Mouse (Mus musculus): ENCODE measurements around the gene Kng2. TPM values are rescaled to one million over a fixed set of nuclear protein-coding genes. Genes with fewer than 3 reads are reported as not detected.
"Not testable (repeated sequence)": the region's sequence is repeated elsewhere in the genome, so short reads cannot be mapped to it uniquely, and the experiment has no call there.

The Kng2 gene
- polyA plus RNA-seq, 1 experiment = not detected

DNA sequence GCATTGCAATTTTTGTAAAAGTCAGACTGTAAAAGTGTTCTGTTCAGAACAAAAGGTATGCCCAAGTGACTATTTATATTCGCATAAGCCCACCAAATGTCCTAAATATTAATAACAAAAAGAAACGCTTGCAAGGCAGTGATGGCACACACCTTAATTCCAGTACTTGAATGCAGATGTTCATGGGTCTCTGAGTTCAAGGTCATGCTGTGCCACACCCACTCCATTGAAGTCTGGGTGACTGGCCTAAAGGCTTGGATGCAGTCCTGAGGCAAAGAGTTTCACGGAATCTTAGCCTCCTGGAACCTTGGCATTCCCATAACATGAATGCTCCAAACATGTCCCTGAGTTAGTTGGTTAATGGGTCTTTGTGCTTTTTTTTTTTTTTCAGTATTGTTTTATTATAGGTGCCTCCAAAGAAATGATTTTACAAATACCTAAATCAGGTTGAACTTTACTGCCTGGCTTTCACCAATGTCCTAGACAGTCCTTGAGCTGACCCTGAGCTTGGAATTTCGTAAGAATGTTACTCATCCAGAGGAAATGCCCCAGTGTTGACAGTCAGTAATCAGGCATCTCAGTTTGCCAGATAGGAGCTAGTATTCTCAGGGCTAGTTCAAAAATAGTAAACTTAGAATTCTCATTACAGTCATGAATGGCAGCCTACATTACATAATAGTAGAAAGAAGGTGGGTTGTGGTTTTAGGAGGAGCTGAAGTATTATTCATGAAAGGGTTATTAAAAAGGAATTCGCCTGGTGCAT is 1.6 kb upstream of the Kng2 start:
- no peak overlapping the region for H3K4me3 ChIP-seq (ENCODE audit: insufficient read depth, low read length)
- no peaks in the 10 kb centered on the region for H3K4me1 ChIP-seq (ENCODE audit: control insufficient read depth, insufficient read depth, low read length)
- no peak overlapping the region for H3K27ac ChIP-seq (ENCODE audit: insufficient read depth, low read depth, low read length)
- TF ChIP-seq POLR2A (IDR thresholded peaks at IDR 0.05; ENCODE audit: borderline replicate concordance, low read depth, low read length) (no peak), CTCF (IDR thresholded peaks at IDR 0.05; ENCODE audit: low read depth, low read length) (no peak)

DNA sequence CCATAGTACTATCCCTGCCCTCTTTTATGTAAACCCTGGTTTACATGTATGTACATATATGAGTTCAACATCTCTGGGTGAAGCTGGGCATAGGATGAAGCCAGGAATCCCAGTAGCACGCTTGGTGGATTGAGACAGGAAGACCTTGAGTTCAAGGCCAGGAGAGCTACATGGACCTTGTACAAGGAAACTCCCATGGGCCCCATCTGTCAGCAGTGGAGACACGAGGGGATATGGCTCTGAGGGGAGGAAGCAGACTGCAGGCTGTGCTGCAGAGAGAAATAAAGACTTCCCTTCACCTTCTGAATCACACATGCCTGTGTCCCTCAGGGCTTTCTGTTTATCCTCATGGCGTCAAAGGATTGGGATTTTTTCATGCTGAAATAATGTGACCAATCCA is 1.9 kb downstream of the Kng2 start:
- not testable (repeated sequence) for H3K4me1 ChIP-seq (ENCODE audit: control insufficient read depth, insufficient read depth, low read length); H3K4me3 ChIP-seq (ENCODE audit: insufficient read depth, low read length); H3K27ac ChIP-seq (ENCODE audit: insufficient read depth, low read depth, low read length)

DNA sequence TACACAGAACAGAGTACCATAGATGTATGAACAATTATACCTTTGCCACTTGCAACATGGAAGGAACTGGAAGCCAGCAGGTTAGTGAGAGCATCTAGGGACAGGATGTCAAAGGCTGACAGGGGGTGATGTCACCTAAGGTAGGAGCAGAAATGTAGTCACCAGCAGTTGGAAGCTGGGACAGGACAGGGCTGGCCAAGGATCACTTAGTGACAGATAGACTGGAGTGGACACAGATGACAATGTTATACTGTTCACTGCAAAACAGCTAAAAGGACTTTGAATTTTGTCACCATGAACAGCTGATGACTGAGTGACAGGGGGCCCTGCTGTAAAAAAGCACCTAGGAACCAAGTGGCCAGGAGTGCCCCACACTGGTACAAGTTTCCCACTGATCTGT is 2.7 kb downstream of the Kng2 start:
- no peak for TF ChIP-seq POLR2A (IDR thresholded peaks at IDR 0.05; ENCODE audit: borderline replicate concordance, low read depth, low read length)
- TF ChIP-seq CTCF (IDR thresholded peaks at IDR 0.05; ENCODE audit: low read depth, low read length) = no peak
- Histone ChIP-seq H3K4me3 (ENCODE audit: insufficient read depth, low read length) (no peak overlapping the region), H3K4me1 (ENCODE audit: control insufficient read depth, insufficient read depth, low read length) (no peaks in the 10 kb centered on the region), H3K27ac (ENCODE audit: insufficient read depth, low read depth, low read length) (no peak overlapping the region)

GRCm38 (mm10) chr16:23025111-23025510 is 4.2 kb downstream of the Kng2 start:
- Histone ChIP-seq H3K4me1 (ENCODE audit: control insufficient read depth, insufficient read depth, low read length) (no peaks in the 10 kb centered on the region), H3K4me3 (ENCODE audit: insufficient read depth, low read length) (no peak overlapping the region), H3K27ac (ENCODE audit: insufficient read depth, low read depth, low read length) (no peak overlapping the region)
- TF ChIP-seq POLR2A (IDR thresholded peaks at IDR 0.05; ENCODE audit: borderline replicate concordance, low read depth, low read length) = no peak
- no peak for TF ChIP-seq CTCF (IDR thresholded peaks at IDR 0.05; ENCODE audit: low read depth, low read length)

GRCm38 (mm10) chr16:23020571-23020970 is 8.7 kb downstream of the Kng2 start:
- H3K4me1 ChIP-seq (ENCODE audit: control insufficient read depth, insufficient read depth, low read length); H3K27ac ChIP-seq (ENCODE audit: insufficient read depth, low read depth, low read length); H3K4me3 ChIP-seq (ENCODE audit: insufficient read depth, low read length): not testable (repeated sequence)

DNA sequence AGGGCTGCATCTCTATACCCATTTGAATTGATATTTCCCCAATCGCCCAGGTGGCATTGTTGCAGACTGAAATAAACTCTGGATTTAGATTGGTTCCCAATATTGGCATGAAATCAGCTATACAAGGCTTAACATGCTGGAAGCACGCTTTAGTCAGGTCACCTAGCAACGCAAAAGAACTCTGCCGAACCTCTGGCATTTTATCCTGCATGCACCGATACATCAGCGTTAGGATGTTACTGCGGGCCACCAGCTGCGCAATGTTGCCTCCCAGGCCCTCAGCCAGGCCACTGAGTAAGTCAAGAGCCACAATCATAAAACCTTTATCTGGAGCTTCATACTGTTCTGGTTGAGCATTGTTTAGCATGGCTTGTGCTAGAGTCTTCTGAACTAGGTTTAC is 14.6 kb downstream of the Kng2 start:
- not testable (repeated sequence) for H3K4me3 ChIP-seq (ENCODE audit: insufficient read depth, low read length); H3K27ac ChIP-seq (ENCODE audit: insufficient read depth, low read depth, low read length); H3K4me1 ChIP-seq (ENCODE audit: control insufficient read depth, insufficient read depth, low read length)

- H3K4me3 ChIP-seq (ENCODE audit: insufficient read depth, low read length); H3K4me1 ChIP-seq (ENCODE audit: control insufficient read depth, insufficient read depth, low read length); H3K27ac ChIP-seq (ENCODE audit: insufficient read depth, low read depth, low read length): not testable (repeated sequence)
These were observed 15.5 kb downstream of the Kng2 start for GRCm38 (mm10) chr16:23013786-23014185.

GRCm38 (mm10) chr16:22996951-22997350 is 32.3 kb downstream of the Kng2 start:
- H3K27ac ChIP-seq (ENCODE audit: insufficient read depth, low read depth, low read length); H3K4me3 ChIP-seq (ENCODE audit: insufficient read depth, low read length); H3K4me1 ChIP-seq (ENCODE audit: control insufficient read depth, insufficient read depth, low read length): not testable (repeated sequence)

- TF ChIP-seq POLR2A (IDR thresholded peaks at IDR 0.05; ENCODE audit: borderline replicate concordance, low read depth, low read length) = no peak
- no peak for TF ChIP-seq CTCF (IDR thresholded peaks at IDR 0.05; ENCODE audit: low read depth, low read length)
- H3K4me3 ChIP-seq (ENCODE audit: insufficient read depth, low read length) = no peak overlapping the region
- H3K4me1 ChIP-seq (ENCODE audit: control insufficient read depth, insufficient read depth, low read length) = no peaks in the 10 kb centered on the region
- no peak overlapping the region for H3K27ac ChIP-seq (ENCODE audit: insufficient read depth, low read depth, low read length)
These were observed 61.8 kb downstream of the Kng2 start for GRCm38 (mm10) chr16:22967383-22968030.

DNA sequence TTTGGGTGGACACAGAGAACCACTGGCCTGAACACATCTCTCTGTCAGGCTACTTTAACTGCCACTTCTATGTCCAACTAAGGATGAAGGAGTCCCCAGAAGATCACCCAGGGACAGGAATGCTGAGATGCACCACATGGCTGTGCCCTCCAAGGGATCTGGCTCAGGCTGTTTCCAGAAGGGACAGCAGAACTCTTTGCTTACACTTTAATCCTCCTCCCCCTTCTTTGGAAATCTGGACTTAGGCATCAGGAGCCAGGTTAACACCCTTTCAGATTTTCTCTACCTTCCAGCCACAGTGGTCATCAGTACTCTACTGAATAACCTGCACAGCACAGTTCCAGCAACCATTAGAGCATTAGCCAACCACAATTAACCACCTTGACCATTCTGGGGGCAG is 66.0 kb downstream of the Kng2 start:
- H3K27ac ChIP-seq (ENCODE audit: insufficient read depth, low read depth, low read length) = no peak overlapping the region
- TF ChIP-seq POLR2A (IDR thresholded peaks at IDR 0.05; ENCODE audit: borderline replicate concordance, low read depth, low read length) (no peak), CTCF (IDR thresholded peaks at IDR 0.05; ENCODE audit: low read depth, low read length) (no peak)
- no peak overlapping the region for H3K4me3 ChIP-seq (ENCODE audit: insufficient read depth, low read length)
- H3K4me1 ChIP-seq (ENCODE audit: control insufficient read depth, insufficient read depth, low read length) = no peaks in the 10 kb centered on the region

DNA sequence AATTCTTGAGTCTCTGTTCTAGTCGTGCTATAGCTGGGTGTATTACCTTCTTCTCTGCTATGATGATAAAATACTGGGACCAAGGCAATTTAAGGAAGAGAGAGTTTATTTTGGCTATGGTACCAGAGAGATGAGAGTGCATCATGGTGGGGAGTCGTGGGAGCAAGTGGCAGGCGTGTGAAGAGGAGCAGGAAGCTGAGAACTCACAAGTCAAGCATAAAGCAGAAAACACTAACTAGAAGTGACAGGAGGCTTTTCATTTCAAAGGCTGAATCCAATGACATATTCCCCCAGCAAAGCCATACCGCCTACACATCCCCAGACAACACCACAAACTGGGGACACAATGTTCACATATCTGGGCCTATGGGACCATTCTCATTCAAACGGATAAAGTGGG is 67.0 kb downstream of the Kng2 start:
- H3K4me3 ChIP-seq (ENCODE audit: insufficient read depth, low read length) = no peak overlapping the region
- no peak overlapping the region for H3K27ac ChIP-seq (ENCODE audit: insufficient read depth, low read depth, low read length)
- no peak for TF ChIP-seq CTCF (IDR thresholded peaks at IDR 0.05; ENCODE audit: low read depth, low read length)
- TF ChIP-seq POLR2A (IDR thresholded peaks at IDR 0.05; ENCODE audit: borderline replicate concordance, low read depth, low read length) = no peak
- no peaks in the 10 kb centered on the region for H3K4me1 ChIP-seq (ENCODE audit: control insufficient read depth, insufficient read depth, low read length)

Data from bone marrow macrophage, adult 2 months (primary cell).